Mouse (Mus musculus) cerebellum, postnatal 4 days (tissue): ENCODE measurements around the gene I830077J02Rik.
A peak's percentile ranks its signal among the peaks of the same experiment; 100 is the strongest.
"Not testable (repeated sequence)": the region's sequence is repeated elsewhere in the genome, so short reads cannot be mapped to it uniquely, and the experiment has no call there.

Source experiments
- DNase-seq, 2 experiments: peaks; one replicate each; pipeline ENCODE4 v3.0.0; 2022; ENCODE audit warnings: low spot score in 2 of 2, mixed read lengths in 1 of 2

The I830077J02Rik gene

DNA sequence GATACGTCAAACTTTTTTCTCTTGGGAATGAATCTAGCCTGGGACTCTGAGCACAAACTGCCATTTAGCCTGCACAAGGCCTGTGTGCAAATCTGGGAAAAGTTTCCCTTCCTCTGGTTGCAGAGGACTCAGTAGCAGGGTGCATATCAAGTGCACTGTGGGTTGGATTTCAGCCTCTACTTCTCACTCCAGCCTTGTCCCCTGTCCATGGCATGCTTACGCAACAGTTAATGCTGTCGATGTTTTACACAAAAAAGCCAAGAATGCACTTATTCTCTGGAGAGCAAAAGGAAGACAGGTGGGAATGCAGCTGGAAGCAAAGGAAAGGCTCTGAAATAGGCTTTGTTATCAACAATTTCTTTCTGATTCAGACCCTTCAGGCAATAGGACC is 14.1 kb downstream of the I830077J02Rik start:
- no peak for DNase-seq

DNA sequence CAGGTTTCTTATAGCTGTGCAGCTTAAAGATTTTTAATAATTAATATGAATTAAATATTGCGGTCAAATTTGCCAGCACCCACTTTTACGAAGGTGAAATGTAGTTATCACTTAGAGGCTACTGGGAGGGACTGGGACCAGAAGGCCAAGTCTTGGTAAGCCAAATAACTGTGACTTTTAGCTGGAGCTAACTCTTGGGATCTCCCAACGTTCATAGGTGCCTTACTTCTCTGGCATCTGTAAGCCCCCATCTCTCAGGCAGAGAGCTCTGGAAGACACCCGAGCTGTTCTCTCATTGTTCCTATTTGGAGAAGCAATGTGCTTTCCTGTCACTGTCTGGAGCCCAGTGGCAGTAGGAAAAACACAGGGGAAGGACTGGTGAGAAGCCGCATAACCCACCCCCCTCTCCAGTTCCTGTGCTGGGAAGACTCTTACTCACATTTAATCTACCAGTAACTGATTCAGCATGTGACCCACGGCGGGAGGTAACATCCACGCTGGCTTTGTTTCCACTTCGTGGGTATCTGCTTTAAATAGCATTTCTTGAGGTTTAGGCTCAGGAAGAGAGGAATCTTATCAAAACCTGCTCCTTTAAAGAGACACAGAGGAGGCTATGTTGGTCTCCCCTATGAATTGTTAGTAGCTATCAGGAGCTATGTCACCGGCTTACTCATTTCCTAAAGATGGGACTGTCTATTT is 14.7 kb downstream of the I830077J02Rik start:
- no peak for DNase-seq

DNA sequence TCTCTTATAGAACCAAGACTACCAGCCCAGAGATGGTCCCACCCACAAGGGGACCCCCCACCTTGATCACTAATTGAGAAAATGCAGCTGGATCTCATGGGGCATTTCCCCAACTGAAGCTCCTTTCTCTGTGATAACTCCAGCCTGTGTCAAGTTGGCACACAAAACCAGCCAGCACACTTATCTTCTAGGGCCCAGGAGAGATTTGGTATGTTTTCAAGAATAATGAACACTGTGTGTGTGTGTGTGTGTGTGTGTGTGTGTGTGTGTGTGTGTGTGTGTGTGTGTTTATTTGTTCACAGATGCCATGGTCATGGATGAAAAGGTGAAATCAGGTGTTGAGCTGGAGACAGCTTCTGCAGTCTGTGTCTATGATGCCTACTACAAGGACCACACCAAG is 16.0 kb downstream of the I830077J02Rik start:
- not testable (repeated sequence) for DNase-seq

DNA sequence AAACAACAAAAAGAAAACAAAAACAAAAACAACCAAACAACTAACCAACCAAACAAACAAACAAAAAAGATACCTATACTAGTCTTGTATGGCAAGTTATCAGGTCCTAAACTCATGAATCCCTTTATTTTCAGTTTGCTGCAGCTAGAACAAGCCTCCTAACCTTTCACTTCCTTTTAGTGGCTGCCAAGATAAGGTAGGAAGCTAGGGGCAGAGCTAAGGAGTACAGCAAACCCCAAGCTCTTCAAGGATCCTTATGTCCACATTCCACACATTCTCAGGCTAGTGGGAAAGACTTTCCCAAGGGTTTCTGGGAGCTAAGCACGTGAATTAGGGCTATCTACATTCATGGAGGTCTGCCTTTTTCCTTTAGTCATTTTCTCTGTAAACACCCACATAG is 17.2 kb downstream of the I830077J02Rik start:
- DNase-seq = no peak

DNA sequence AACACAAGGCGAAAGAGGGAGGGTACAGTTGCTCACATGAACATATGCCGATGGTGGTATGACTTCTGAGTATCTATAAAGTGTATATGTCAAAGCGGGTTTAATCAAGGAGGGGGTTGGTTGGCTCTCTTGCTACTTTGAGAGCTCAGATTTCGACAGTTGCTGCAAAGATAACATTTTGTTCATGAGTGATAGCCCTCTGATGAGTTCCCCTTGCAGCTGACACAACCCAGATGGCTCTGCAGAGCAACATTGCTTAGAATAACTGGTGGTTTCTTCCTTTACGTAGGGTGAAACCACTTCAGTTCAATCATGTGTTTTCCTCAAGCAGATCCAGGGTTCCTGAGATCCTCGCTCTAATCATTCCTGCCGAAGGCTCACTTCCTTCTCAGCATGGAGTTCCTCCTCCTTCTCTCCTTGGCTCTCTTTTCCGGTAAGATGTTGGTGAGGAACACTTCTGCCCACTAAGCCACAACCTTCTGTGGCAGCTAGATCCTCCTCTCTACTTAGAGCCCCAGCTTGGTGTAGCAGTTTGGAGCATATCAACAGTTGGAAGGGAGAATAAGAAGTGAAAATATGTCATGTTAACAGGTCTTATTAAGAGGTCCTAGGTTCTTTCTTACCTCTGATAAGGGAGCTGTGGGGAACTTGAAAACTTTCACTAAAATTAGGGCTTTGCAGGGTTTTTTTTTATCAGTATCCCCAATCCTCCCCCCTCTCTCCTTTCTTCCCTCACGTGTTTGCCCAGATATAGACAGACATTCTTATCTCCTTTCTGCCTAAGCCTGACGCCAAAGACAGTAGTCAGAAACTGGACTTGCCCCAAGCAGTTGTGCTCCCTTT is 18.4 kb downstream of the I830077J02Rik start:
- DNase-seq = no peak

DNA sequence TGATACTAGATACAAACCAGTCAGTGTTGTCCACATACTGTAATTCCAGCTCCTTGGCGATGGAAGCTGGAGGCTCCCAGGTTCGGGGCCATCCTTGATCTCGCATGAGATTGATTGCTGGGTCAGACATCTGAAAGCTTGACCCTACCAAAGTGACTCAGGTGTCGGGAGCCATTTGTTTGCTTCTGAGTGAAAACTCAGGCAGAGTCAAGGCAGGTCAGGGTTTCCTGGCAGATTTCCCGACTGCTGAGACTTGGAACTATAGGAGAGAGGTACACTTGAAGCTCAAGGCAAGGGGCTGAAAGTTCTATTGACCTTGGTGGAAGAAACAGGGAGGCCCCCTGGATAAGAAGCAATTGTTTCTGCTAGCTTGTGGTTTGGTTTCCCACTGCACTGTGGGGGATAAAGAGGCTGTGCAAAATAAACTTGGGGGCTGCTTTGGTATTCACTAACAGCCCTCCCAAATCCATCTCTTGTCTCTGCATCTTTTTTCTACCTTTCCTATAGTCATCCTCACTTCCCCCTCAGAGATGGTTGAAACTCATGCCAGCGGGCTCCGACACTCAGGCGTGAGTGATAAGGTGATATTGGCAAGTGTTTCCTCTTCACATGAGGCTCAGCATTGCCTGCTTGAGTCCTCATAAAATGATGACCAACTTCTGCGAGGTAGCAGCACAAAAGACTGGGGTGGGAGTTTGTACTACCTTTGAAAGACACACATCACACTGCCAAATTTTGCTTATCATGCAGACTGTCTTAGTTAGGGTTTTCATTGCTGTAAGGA is 20.2 kb downstream of the I830077J02Rik start:
- DNase-seq = no peak

DNA sequence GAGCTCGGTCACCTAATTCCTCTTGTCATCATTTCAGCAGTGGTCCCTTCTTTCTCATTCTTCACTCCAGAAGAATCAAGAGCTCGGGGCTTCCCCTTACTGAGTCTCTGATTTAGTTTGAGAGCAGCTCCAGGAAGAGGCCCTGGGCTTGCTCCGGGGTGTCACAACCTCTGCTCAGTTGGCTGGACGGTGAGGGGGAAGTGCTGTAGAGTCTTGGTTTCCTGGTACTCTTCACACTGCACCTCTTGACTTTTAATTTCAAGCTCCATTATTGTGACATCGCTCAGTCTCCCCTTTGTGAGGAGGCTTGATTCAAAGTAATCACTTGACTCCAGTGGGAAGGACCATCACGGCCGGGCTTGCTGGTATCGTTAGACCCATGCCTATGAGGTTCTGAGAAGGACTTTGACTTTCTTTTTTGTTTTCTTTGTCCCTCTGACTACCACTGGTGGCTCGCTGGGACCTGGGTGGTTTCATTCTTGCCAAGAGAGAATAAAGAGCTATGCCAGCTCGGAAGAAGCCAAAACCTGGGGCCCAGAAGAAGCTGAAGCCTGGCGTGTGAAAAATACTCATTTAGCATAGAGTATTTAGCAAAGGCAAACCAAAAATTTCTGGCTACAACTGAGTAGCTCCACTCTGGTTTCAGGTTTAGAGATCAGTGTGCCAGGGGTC is 21.8 kb downstream of the I830077J02Rik start:
- DNase-seq = no peak

DNA sequence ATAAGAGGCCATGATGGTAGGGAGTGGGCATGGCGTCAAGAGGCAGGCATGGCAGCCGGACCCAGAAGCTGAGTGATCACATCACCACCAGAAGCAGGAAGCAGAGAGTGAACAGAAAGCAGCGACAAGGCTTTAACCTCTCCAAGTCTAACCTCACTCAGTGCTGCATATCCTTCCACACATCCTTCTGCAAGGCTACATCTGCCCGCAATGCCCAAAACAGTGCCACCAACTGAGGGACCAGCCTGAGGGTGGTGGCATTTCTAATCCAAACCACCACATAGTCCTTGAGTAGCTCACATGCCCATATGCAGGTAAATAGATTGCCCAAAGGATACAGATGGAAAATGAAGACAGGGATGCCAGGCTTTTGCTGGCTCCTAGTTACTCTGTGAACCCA is 23.5 kb downstream of the I830077J02Rik start:
- DNase-seq = no peak

DNA sequence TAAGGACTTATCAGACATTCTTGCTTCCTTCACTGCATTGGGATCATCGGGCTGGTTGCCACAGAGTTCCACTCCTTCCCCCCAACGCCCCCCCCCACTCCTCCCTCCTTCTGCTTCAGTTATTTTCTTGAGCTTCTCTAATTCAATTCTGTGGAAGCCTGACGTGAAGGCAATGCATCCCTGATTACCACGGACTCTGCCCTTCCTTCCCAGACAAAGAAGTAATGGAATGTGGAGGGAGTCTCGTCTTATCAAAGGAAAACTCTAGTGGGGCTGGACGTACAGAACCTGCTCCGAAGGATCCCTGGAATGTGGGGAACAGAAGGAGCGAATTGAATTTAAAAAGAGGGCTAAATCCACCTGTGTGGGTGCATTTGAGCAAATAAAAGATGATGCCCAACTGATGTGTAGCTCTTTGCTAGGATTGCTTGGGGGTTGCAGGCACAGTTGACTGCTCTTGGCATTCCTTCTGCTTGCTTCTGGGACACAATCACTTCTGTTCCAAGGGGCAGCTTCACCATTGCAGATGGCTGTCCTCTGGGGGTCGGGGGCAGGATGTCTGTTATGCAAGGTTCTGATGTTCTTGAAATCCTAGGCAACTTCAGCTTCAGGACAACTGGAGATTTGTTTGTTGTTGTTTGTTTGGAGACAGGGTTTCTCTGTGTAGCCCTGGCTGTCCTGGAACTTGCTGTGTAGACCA is 24.4 kb downstream of the I830077J02Rik start:
- DNase-seq = no peak

DNA sequence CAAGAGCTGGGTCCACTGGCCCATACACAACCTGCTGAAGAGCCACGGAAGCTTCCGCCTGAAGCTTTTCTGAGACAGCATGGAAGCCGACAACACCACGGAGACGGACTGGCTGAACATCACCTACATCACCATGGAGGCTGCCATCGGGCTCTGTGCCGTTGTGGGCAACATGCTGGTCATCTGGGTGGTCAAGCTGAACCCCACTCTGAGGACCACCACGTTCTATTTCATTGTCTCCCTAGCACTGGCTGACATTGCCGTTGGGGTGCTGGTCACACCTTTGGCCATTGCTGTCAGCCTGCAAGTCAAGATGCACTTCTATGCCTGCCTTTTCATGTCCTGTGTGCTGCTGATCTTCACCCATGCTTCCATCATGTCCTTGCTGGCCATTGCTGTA is 27.7 kb downstream of the I830077J02Rik start:
- no peak for DNase-seq

DNA sequence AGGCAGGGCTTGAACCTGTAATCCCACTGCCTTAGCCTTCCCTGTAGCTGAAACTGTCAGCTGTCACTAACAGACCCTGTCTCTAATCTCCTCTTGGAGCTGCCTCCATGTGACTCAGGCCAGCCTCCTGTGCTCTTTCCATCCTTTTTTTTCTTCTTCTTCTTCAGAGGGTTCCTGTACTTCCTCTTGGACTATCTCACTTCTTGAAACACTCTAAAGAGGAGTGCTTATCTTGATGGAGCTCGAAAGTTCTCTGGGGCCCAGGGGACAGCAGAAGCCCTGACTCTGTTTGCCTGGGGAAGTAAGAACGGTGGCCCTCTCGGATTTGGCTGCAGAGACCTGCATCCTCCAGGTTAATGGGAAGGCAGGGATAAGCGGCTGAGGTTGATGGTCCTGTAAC is 28.3 kb downstream of the I830077J02Rik start:
- DNase-seq = no peak

DNA sequence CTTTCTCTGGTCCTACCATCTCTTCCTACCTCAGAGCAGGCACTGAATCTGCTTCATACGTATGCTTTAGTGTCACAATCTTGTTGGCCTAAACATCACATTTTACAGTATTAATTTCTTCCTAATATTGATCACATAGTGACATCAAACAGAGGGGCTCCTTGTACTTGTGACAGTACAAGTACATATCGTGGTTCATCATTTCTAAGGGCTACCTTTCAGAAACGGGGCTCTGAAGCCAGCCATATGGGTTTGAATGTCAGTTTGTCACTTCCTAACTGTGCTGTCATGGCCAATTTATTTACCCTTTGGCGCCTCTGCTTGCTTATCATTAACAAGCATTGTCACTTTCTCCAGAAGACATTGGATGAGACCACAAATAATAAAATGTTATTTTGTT is 31.0 kb downstream of the I830077J02Rik start:
- no peak for DNase-seq

DNA sequence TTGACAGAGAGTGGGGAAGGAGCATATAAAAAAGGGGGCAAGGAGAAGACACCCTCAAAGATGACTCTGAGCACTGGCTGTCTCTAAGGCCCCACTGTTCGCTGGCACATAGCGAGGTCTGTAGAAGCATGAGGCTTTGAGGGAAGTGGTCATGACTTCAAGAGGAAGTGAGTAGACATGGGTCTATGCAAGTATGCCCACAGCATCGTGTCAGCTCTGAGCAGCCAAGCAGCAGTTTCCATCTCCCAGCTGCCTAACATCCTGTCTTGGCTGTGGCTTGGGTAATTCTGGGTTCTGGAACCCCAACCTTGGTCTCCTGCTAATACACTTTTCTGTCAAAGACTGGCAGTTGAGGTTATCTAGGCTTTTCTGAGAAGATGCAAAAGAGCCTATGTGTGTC is 31.7 kb downstream of the I830077J02Rik start:
- DNase-seq = no peak

DNA sequence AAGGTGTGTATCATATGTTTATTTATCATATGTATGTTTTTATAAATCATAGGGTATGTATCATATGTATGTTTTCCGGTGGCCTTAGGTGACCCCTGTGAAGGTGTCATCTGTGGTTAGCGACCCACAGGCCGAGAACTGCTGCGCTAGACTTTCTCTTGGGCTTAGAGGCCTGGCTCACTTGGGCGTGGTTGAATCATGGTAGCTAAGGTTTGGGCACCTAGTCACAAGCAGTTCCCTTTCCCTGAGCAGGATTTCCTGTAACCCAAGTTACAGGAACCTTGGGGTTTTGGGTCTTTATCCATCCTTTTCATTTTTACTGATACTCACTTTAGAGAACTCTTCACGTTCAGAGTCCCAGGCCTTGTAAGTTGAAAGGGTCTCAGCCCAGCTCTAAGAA is 32.2 kb downstream of the I830077J02Rik start:
- DNase-seq = no peak

DNA sequence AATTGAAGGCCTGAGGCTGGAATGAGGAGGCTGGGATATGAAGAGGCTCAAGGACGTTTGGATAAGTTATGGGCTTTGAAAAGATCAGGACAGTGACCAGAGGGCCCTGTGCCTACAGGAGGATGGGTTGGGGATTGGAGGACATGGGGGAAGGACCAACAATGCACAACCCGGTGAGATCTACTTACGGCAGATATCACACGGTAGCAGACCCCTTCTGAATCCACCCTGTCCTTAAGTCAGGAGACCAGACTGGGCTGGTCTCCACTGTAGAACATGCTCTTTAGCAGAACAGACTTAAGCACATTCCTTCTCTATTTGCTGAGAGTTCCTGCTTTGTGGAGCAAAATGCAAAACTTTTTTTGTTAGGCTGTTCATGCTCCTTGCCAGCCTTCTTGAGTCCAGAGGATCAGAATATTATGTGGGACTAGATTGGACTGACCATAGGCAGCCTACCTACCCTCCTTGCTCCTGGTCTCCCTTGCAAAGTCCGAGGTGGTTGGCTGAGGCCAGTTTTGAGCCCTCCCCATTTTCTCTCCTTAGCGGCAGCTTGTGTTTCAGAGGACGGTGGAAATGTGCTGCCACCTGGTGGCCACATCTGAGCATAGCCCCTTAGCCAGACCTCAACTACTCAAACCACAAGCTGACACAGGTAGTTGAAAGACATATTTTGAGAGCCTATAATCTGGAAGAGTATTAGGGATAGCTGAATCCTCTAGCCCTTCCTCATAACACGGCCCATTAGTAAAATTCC is 32.9 kb downstream of the I830077J02Rik start:
- DNase-seq = peak; percentile 77 to 83

DNA sequence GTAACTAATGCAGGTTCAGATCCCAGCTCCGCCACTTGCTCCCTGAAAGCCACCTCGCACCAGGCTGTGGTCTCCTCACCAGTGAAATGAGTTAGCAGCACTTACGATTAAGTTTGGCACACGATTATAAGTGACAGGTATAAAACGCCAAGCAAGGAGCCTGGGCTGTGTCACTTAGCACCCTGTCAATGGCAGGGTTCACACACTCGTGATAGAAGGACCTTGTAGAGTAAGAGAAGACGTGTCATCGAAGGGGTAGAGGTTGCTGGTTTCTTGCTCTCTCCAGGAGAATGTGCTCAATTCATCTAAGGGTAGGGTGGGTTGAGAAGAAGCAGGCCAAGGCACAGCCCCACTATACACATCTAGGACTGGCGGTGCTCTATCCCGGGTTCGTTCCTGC is 33.6 kb downstream of the I830077J02Rik start:
- DNase-seq = no peak

DNA sequence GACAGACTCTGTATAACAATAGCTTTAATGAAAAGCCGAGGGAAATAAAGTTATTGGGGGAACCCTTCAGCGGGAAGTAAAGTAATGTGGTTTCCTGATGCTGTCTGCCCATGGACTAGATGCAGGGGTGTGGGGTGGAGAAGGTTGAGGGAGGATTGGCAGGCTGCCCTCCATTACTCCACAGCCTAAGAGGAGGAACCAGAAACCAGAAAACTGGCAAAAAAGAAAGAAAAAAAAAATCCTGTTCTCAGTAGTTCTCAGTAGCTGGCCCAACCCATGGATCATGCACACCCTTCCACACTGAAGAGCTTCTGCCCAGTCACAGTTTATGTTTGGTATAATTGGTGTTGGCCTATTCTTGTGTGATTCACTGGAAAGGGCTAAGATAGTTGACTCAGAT is 34.1 kb downstream of the I830077J02Rik start:
- no peak for DNase-seq

DNA sequence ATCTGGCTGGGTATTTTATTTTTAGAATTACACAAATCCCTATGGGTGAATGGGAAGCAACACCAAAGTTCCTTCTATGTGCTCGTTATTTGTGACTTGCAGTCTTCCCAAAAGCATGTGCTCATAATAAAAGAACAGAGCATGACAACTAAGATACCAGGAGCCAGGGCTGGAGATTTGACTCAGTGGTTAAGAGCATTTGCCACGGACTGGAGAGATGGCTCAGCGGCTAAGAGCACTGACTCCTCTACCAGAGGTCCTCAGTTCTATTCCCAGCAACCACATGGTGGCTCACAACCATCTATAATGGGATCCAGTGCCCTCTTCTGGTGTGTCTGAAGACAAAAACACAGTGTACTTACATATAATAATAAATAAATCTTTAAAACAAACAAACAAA is 35.7 kb downstream of the I830077J02Rik start:
- no peak for DNase-seq

DNA sequence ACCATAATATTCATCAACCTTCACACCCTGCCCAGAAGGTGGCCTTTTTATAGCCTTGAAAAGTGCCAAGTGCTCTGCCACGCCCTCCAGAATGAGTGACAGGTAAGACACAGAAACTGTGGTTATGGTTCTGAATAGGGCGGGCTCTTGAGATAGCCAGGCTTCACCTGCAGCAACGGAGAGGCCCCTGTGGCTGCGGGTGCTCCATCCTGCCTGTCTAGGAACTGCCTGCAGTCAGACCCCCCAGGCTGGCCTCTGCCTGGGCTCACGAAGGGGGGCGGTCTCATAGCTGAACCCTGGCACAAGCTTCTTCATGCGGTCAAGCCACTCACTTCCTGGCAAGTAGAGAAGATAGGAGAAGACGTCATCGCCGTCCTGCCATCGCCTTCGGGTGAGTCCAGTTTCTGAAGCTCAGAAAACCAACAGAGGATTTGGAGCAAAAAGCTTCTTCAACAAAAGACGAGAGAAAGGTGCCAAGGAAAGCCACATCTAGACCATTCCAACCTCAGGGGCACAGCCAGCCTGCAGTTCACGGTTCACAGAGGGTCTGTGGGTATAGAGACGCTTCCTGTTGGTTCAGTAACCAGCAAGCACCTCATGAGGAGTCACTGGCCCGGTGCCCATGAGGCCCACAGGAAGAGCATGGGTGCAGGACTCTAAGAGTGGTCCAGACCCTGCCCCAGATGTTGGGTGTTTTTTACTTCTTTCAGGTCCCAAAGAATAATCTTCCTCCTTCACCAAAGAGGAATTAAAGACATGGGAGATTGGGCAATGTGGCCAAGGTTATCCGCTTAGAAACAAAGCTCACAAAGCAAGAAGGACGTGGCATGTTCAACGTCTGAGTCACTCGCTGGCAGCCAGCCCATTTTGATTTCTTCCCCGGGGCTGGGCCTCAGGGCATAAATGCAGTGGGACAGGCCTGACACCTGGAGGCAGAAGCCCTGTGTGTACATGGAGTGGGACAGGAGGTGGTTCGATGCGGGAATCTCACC is 37.6 kb downstream of the I830077J02Rik start:
- DNase-seq = peak; percentile 27 to 46
